Mouse (Mus musculus) liver, embryonic 11.5 days (tissue): ENCODE results near the gene Rdm1. TPM values are rescaled to one million over a fixed set of nuclear protein-coding genes. Genes with fewer than 3 reads are reported as not detected.

Experiments used
- ATAC-seq: fragments of 200-750 bp; cut with Nextera tagmentation; replicated peaks from 2 replicates; pipeline ENCODE4 v1.8.0; 2017; ENCODE audit warnings: moderate number of reproducible peaks, mild to moderate bottlenecking, moderate TSS enrichment, moderate library complexity; ENCODE audit not compliant: low FRiP score
- DNase-seq: peaks from one replicate; pipeline ENCODE4 v3.0.0-alpha.2; 2017; ENCODE audit warnings: low spot score
- H3K27ac ChIP-seq: fragments of 300-500 bp; sonication (generic); 2 replicates; pipeline ENCODE4 v1.5.1; 2014; ENCODE audit warnings: mild to moderate bottlenecking, low read depth, low read length, control low read depth
- H3K27me3 ChIP-seq: fragments of 300-500 bp; sonication (generic); replicated peaks from 2 replicates; pipeline ENCODE4 v1.6.1; 2014; ENCODE audit warnings: low read length, mixed read lengths; ENCODE audit not compliant: control insufficient read depth, insufficient read depth
- H3K36me3 ChIP-seq: fragments of 300-500 bp; sonication (generic); 2 replicates; pipeline ENCODE4 v1.6.1; 2014; ENCODE audit warnings: mild to moderate bottlenecking, low read length, moderate library complexity, mixed read lengths; ENCODE audit not compliant: control insufficient read depth, insufficient read depth
- H3K4me1 ChIP-seq: fragments of 300-500 bp; sonication (generic); replicated peaks from 2 replicates; pipeline ENCODE4 v1.6.1; 2014; ENCODE audit warnings: low read length, mixed read lengths; ENCODE audit not compliant: control insufficient read depth, insufficient read depth
- H3K4me2 ChIP-seq: fragments of 300-500 bp; sonication (generic); 2 replicates; pipeline ENCODE4 v1.6.1; 2014; ENCODE audit warnings: mild to moderate bottlenecking, control low read depth, moderate library complexity
- H3K4me3 ChIP-seq: fragments of 300-500 bp; sonication (generic); 2 replicates; pipeline ENCODE4 v1.5.1; 2014; ENCODE audit warnings: low read depth, low read length, control low read depth
- H3K9ac ChIP-seq: fragments of 300-500 bp; sonication (generic); 2 replicates; pipeline ENCODE4 v1.6.1; 2014; ENCODE audit warnings: low read depth, low read length, control low read depth
- H3K9me3 ChIP-seq: fragments of 300-500 bp; sonication (generic); 2 replicates; pipeline ENCODE4 v1.6.1; 2016; ENCODE audit warnings: low read length, inconsistent platforms, mixed read lengths; ENCODE audit not compliant: control insufficient read depth
- WGBS: fragments of 180-500 bp; shearing (Covaris S2); extraction: QIAGEN DNeasy Blood & Tissue Kit; methylation state at CpG from one replicate; pipeline ENCODE4 v1.1.7; 2014; 5-methylcytosine and 5-hydroxymethylcytosine counted together
- polyA plus RNA-seq: library from polyadenylated mRNA; unstranded; fragments of >200 nt; fragmentation: Nextera tagmentation; extraction: Ambion mirVana; gene quantifications from 2 replicates; pipeline ENCODE4 v1.2.1, GENCODE M21; 2014

Rdm1 gene
- polyA plus RNA-seq, 1 experiment from 2014 or later = 15.3 TPM

DNA sequence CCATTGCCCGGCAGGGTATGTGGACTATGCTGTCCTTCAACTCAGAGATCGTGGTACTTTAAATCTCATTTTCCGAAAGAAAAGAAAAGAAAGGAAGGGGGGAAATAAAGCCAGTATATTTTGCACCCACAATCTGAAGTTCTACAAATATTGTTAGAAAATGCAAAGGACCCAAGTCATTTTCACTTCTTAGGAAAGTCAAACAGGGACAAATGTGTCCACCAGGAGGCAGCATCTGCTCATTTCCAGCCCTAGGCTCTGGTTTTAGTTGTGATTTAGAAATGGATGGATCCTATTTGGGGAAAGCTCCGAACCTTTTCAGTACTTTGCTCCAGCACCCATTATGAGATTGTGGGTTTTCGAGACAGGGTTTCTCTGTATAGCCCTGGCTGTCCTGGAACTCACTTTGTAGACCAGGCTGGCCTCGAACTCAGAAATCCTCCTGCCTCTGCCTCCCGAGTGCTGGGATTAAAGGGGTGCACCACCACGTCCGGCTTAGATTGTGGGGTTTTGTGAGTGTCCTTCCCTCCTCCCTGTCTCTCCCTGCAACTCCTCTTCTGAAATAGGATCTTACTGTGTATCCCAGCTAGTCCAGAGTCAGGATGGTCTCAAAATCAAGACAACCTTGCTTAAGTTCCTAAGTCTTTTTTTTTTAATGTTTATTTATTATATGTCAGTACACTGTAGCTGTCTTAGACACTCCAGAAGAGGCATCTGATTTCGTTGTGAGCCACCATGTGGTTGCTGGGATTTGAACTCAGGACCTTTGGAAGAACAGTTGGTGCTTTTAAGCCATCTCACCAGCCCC is 32.0 kb downstream of the Rdm1 start:
- Histone ChIP-seq H3K27ac (0 out of 2 replicates have a peak overlapping the region, but pooled peaks have one; percentile 48), H3K27me3 (no peaks in the 10 kb centered on the region), H3K9ac (no peak overlapping the region), H3K4me3 (no peak overlapping the region), H3K36me3 (no peaks in the 10 kb centered on the region), H3K4me1 (peaks cover 19% of the 10 kb centered on the region), H3K4me2 (no peak overlapping the region; the same call in 1 of the 2 replicates), H3K9me3 (no peaks in the 10 kb centered on the region)
- 30% methylated on average over 10 of the region's 10 CpGs for WGBS
- peak; percentile 13 for ATAC-seq
- DNase-seq = peak; percentile 58

DNA sequence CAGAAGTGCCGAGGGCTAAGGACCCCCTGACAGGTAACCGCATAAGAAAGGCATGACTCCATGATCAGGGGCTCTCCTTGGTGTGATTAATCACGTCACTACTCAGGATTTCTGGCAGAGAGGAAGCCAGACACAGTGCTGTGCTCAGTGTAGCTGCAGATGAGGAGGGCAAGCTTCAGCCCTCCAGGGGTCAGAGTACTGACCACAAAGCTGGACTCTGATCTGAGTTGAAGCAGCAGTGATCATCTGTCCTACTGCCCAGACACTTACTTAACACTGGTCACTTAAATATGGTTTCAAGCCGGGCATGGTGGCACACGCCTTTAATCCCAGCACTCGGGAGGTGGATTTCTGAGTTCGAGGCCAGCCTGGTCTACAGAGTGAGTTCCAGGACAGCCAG is 34.2 kb downstream of the Rdm1 start:
- H3K4me2 ChIP-seq = no peak overlapping the region; the same call in 1 of the 2 replicates
- DNase-seq (no peak), ATAC-seq (no peak)
- no peaks in the 10 kb centered on the region for H3K36me3 ChIP-seq
- WGBS = 67% methylated on average over 7 of the region's 7 CpGs
- no peaks in the 10 kb centered on the region for H3K9me3 ChIP-seq
- no peak overlapping the region for H3K9ac ChIP-seq
- no peak overlapping the region for H3K4me3 ChIP-seq
- peaks cover 27% of the 10 kb centered on the region for H3K4me1 ChIP-seq
- no peak overlapping the region for H3K27ac ChIP-seq
- no peaks in the 10 kb centered on the region for H3K27me3 ChIP-seq

DNA sequence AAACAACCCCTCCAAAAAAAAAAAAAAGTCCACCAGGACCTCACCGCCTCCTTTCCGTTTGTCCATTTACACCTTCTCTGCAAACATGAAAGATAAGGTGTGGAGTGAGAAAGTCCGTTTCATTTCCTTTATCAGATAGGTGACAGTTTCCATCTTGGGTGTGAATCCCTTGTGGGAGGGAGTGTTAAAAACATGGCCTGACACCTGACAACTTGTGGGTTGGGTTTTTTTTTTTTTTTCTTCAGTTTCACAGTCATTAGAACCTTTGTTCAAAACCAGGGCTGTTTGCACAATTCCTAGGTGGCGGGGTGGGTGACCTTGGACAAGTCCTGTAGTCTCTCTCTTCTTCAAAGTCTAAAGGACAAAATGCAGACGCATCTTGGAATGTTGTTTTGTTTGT is 34.8 kb downstream of the Rdm1 start:
- no peak overlapping the region for H3K4me3 ChIP-seq
- no peaks in the 10 kb centered on the region for H3K9me3 ChIP-seq
- no peak overlapping the region for H3K27ac ChIP-seq
- no peaks in the 10 kb centered on the region for H3K27me3 ChIP-seq
- no peak overlapping the region for H3K9ac ChIP-seq
- H3K4me2 ChIP-seq = no peak overlapping the region
- ATAC-seq (no peak), DNase-seq (no peak)
- WGBS = 31% methylated on average over 5 of the region's 5 CpGs
- no peaks in the 10 kb centered on the region for H3K36me3 ChIP-seq
- peaks cover 29% of the 10 kb centered on the region for H3K4me1 ChIP-seq

DNA sequence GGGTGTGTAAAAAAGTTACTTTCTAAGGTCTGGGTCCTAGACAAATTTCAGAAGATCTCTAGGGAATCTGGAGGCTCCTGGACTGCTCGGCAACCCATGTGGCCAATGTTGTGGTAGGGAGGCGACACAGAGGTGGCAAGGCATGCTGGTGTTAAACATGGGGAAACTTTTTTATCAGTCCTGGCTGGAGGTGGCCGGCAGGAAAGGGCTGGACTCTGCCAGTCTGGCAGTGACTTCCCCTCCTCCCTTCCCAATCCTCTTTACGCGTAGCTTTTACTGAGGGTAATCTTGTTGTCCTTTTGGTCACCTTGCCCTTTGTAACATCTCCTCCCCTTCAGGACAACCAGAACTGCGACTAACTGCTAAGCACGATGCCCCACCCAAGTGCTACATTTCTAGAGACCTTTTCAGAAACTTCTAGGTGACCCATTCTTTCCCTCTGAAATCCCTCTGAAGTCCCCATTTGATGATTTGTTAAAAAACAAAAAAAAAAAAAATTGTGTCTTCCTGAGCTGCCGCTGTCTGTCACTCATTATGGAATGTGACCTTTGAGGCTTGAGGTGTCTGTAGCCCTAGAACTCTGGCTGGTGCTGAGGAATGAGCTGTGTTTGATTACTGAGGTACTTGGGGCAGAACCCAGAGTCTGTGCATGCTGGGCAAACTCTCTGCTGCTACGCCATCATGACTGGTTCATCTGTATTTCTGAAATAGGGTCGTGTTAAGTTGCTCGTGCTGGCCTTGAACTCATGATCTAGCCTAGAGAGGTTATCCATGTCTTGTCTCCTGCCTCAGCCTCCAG is 36.4 kb downstream of the Rdm1 start:
- DNase-seq (no peak), ATAC-seq (no peak)
- Histone ChIP-seq H3K9me3 (no peaks in the 10 kb centered on the region), H3K4me1 (peaks cover 43% of the 10 kb centered on the region), H3K4me2 (no peak overlapping the region), H3K9ac (no peak overlapping the region), H3K36me3 (no peaks in the 10 kb centered on the region), H3K4me3 (no peak overlapping the region), H3K27me3 (no peaks in the 10 kb centered on the region; the same call in 1 of the 2 replicates), H3K27ac (no peak overlapping the region)
- 43% methylated on average over 11 of the region's 11 CpGs for WGBS

DNA sequence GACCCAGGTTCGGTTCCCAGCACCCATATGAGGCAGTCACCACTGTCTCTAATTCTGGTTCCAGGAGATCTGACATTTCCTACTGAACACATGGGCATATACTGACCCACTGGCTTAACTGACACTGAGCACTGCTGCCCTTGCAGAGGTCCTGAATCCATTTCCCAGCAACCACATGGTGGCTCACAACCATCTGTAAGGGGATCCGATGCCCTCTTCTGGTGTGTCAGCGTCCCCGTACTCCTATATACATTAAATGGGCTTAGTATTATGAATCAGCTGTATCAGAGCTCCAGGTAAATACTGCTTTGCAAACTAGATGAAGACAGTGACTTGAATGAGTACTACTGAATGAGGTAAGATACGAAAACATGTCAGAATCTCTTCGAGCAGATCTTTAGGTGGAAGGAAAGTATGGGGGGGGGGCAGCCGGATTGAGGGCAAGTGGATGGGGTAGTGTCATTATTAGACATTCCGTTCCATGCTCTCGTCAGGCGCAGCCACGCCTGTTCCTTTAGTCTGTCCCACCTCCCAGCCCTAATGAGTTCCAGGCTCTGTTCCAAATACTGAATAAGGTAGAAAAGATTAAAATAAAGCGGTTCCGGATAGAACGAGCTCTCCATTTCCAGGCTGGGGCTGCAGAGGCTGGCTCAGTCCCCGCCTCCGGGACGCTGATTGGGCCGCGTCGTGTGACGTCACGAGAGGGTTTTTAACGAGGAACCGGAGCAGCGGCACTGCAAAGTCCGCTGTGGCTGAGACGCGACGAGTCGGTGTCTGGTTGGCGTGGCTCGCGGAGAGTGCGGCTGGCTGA is 38.0 kb downstream of the Rdm1 start, which contains the start of gene Arl4d:
Gene Arl4d (plus strand): TSS at position 717 of the 811 bp plus-strand sequence.
- ATAC-seq (peak; percentile 89), DNase-seq (peak; percentile 89)
- no peaks in the 10 kb centered on the region; the same call in 1 of the 2 replicates for H3K27me3 ChIP-seq
- peaks cover 57% of the 10 kb centered on the region for H3K4me1 ChIP-seq
- H3K36me3 ChIP-seq = no peaks in the 10 kb centered on the region
- H3K4me3 ChIP-seq = peak within 1 kb of the TSS; percentile 64
- H3K9ac ChIP-seq = peak within 1 kb of the TSS; percentile 69
- H3K27ac ChIP-seq = peak within 1 kb of the TSS; percentile 56
- no peaks in the 10 kb centered on the region for H3K9me3 ChIP-seq
- H3K4me2 ChIP-seq = peak within 1 kb of the TSS; percentile 93
- 8% methylated on average over 34 of the region's 34 CpGs for WGBS

DNA sequence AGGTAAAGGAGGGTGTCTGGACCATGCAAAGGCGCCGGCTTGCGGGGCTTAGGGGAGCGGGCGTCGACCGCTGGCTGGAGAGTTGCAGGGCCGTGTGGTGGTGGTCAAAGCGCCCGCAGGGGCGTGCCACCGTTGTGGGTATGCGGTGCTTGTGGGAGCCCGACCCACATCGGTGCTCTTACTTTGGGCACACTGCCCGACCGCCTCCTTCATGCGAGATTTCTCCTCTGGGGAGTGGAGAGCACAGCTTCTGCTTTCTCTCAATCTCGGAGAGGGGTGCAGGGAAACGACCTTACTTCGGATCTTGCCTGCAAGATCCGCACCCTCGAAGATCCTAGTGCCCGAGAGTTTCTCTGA is 38.6 kb downstream of the Rdm1 start:
- peak overlapping the region; percentile 93 for H3K4me2 ChIP-seq
- H3K9me3 ChIP-seq = no peaks in the 10 kb centered on the region
- H3K9ac ChIP-seq = peak overlapping the region; percentile 65
- ATAC-seq (no peak), DNase-seq (no peak)
- H3K4me3 ChIP-seq = peak overlapping the region; percentile 64
- H3K4me1 ChIP-seq = peaks cover 63% of the 10 kb centered on the region
- H3K36me3 ChIP-seq = no peaks in the 10 kb centered on the region
- H3K27me3 ChIP-seq = no peaks in the 10 kb centered on the region; the same call in 1 of the 2 replicates
- WGBS = 2% methylated on average over 24 of the region's 24 CpGs
- peak overlapping the region; percentile 56; the same call in 1 of the 2 replicates for H3K27ac ChIP-seq

DNA sequence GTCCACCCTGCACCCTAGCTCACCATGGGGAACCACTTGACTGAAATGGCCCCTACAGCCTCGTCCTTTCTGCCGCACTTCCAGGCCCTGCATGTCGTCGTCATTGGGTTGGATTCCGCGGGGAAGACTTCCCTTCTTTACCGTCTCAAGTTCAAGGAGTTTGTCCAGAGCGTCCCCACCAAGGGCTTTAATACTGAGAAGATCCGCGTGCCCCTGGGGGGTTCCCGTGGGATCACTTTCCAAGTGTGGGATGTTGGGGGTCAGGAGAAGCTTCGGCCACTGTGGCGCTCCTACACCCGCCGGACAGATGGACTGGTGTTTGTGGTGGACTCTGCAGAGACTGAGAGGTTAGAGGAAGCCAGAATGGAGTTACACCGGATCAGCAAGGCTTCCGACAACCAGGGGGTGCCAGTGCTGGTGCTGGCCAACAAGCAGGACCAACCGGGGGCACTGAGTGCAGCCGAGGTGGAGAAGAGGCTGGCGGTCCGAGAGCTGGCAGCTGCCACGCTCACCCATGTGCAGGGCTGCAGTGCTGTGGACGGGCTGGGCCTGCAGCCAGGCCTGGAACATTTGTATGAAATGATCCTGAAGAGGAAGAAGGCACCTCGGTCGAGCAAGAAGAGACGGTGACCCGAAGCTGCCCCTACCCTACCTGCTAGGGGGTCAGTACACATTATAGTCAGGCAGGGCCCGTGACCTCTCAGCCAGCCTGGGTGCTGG is 39.8 kb downstream of the Rdm1 start:
- DNase-seq = no peak
- Histone ChIP-seq H3K27me3 (no peaks in the 10 kb centered on the region; the same call in 1 of the 2 replicates), H3K4me1 (peaks cover 68% of the 10 kb centered on the region), H3K36me3 (no peaks in the 10 kb centered on the region), H3K4me2 (peak overlapping the region; percentile 93), H3K9ac (no peak overlapping the region), H3K9me3 (no peaks in the 10 kb centered on the region), H3K27ac (no peak overlapping the region), H3K4me3 (peak overlapping the region; percentile 9; the same call in 1 of the 2 replicates)
- no peak for ATAC-seq
- WGBS = 73% methylated on average over 28 of the region's 28 CpGs
